Mouse (Mus musculus) layer of hippocampus, adult 9-11 months (tissue): Measurements from ENCODE around the gene Ano10.
A peak's percentile ranks its signal among the peaks of the same experiment; 100 is the strongest.

Experiments
- DNase-seq: peaks from one replicate; pipeline ENCODE4 v3.0.0; 2022

The Ano10 gene

DNA sequence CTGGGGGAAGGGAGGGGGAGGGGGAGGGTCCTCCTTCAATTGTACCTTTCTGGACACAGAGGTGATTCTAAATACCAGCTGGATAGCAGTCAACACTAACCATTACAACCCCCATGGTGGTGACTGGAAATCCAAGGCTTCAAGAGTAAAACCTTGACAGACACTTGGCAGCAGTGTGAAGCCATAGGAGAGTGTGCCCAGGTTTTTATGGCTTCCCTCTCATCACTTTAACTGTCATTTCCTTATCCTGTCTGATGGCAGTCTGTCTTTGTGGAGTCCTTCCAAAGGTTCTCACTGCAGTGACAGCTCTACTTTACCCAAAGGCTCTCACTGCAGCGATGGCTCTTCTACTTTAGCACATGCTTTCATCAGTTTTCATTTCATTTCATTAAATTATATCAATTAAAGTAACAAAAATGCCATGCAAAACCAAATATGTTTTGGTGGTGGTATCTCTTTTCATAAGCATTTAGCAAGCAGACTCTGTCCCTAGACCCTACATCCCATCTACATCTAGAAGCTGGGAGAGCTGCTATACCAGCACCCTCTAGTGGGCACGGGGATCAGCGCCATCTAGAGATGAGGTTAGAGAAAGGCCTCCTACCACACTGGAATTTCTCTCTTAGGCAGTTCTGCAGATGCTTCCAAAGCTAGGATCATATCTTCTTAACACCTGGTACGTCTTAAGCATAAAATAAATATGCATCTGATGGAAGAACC, 50.0 kb downstream of the Ano10 start:
- DNase-seq: peak; percentile 60

DNA sequence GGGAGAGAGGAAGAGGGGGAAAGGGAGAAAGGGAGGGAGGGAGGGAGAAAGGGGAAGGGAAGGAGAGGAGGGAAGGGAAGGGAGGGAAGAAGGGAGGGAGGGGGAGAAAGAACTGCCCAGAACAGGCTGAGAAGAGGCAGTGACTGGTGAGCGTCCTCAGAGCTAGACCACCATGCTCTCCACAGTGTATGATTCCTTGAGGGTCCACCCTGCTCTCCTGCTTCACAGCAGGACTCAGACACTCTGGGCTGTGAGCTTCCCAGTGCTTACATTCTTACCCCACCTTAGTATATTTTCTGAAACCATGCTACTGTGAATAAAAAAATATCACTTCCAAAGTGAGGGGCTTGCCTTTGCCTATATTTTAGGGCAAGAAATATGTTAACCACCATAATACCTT, 50.9 kb downstream of the Ano10 start:
- no peak for DNase-seq

DNA sequence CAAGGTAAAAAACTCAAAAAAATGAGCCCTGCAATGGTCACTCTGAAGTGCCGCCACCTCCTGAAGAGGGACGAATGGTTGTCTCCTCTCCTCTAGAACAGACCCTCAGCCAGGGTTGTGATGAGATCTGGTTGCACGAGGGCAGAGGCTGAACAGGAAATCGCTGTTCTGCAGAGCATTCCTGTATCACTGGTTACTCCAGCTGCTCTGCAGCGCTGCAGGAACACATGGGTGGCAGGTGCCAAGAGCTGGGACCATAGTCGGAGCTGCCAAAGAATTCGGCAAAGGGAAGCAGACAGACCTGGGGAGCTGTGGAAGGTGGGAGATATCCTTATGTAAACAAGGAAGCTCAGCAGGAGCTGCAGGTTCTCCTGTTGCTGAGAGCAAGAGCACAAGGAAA, 51.4 kb downstream of the Ano10 start:
- no peak for DNase-seq

DNA sequence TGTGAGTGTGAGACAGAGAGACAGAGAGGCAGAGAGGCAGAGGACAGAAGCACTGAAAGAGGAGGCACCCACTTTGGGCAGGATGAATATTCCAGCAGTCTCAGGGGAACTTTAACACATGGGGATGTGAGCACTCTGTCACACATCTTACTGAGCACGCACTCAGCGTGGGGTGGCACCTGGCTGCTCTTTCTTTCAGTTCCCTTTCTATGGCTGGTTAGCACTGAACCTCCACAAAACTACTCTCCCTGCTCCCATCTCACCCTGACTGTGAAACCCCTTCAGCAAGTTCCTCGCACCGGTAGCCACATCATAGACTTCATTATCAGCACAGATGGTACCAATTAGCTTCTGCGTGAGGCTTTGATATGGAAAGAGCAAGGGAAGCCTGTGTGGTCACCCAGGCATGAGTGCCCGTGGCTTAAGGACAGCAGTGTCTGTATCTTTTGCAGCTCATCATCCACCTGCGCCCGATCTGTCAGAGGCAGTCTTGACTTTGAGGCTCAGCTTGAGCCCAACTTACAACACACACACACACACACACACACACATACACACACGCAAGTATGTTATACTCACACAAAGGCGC, 52.3 kb downstream of the Ano10 start:
- no peak for DNase-seq

DNA sequence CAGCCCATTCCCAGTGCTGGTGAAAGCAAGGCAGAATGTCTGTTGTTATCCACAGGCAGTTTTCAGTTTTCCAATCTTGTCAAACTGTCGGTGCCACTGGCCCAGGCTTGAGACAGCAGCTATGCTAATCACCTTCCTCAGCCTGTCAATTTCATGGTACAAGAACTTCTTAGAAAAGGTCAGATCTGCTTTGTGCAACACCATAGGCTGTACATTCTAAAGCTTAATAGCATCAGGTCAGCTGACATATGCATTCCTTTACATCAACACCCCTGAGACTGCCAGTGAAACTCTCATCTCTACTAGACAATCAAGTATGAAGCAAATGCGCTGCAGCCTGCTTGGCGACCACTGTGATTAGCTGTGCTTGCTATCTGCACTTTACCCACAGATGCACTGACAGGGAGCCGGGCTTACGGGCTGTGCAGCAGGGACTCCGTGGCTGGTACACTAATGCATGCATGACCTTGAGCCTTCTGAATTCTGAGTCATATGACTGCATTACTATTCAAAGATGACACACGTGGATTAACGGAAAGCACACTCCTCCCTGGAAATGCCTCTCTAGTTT, 53.5 kb downstream of the Ano10 start:
- no peak for DNase-seq

DNA sequence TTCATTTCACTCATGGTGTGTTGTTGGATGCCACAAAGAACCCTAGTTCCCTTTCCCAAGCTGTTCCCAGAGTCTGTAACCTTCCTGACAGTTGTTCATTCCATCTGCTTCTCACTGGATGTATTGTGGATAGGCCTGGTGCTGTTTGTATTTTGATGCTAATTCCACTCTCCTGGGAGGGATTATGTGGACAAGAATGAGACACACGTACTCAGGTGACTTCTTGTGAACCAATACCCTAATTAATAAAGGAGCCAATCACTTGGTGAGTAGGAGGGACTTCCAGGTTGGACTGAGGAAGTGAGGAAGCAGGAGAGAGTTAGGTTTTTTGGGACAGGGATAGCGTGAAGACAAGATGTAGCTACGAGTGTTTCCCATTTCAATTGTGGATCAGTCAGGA, 59.5 kb downstream of the Ano10 start:
- no peak for DNase-seq

DNA sequence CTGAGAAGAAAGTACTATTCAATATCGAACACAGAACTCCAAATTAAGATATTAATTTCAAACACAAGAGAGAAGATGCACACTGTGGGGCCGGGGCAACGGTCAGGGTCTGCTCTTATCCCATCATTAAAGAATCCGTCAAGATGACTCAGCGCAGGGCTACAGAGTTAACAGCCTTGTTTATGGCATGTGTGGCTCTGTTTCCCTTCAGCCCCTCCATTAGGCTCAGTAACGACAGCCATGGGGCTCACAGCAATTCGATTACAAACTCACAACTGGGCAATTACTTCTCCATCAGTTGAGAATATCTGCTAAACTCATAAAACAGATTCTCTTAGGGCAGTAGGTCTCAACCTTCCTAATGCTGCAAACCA, 60.3 kb downstream of the Ano10 start:
- DNase-seq: no peak

DNA sequence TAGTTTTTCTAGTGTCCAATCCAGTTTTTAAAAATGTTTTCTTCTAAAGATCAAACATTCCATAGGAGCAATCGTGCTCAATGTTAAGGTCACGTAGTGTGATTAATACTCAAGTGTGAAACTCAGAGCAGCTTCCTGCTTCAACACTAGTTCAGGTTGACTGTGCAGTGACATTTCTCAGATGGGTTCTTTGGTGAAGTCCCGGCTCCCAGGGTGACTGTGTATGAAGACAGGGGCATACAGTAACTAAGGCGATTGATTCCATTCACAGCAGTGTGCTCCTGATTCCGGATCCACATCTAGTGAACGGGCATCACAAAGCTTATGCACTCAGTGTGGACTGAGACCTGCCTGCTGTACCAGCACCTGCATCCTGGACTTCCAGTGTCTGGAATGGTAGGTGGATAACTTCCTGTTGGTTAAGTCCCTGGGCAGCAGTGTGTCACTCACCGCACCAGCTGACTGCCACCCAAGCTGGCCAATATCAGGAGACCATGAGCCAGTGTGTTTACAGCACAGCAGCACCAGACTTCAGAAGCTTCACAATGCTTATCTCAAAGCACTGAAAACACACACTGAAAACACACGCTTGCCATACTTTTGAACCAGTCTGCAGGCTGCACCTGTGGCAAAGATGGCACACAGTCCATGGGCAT, 60.8 kb downstream of the Ano10 start:
- DNase-seq: no peak

DNA sequence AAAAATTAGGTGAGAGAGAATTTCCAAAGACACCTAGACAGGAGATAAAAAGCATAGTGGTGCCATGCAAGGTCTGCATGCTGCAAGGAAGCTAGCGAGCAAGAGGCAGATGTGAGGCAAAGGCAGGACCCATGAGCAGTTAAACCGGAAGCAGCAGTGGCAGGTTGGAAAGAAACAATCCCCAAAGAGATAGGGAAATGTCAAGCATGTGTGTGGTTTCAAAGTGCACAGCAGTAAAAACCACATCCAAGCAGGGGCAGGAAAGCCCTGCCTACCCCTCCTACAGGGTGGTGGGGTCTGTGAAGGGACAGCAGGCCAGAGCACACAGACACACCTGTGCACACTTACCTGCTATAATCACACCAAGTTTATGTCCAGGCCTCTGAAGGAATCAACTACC, 61.3 kb downstream of the Ano10 start:
- DNase-seq: no peak

DNA sequence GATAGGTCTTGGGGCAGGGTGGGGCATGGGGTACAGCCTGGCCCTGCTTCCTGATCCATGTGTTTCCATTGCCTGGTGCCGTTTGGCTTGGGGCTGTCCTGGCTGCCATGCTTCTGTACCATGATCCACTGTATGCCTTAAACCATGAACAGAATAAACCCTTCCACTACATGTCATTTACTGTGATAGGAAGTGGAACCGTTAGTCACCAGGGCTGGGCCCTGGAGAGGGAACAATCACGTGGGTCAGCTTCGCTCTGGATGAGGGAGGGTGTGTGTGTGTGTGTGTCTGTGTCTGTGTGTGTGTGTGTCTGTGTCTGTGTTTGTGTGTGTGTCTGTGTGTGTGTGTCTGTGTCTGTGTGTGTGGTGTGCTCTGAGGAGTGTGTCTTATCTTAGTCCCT, 63.5 kb downstream of the Ano10 start:
- DNase-seq: no peak

DNA sequence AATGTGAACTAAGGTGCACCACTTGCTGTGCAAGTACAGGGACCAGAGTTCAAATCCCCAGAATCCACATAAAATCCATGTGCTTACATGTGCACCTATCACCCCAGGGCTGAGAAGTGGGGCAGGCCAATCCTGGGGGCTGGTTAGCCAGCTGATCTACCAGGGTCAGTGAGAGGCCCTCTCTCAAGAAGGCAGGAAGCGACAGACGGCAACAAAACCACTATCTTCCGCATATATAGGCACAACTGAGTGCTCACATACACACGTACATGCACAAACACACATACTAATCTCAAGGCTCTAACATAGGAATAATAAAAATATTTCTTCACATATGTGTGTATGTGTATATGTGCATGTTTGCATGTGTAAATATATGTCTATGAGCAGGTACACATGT, 67.8 kb downstream of the Ano10 start:
- no peak for DNase-seq

DNA sequence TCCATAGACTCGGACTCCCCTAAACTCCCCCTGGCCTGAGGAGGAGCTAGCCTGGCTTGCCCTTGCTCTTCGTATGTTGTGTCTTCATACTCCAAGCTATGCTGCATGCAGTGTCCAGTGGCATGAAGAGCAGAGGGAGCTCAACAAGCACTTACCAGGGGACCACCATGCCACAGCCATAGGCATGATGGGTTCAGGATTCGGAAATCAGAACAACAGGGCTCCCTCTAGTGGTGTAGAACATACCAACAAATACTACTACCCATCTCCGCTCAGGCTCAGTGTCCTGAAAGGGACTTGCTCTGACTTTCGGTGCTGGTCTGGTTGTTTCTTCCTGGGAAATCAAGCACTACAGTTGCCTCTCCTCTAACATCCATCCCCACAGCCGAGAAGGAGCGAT, 68.9 kb downstream of the Ano10 start:
- DNase-seq: no peak

DNA sequence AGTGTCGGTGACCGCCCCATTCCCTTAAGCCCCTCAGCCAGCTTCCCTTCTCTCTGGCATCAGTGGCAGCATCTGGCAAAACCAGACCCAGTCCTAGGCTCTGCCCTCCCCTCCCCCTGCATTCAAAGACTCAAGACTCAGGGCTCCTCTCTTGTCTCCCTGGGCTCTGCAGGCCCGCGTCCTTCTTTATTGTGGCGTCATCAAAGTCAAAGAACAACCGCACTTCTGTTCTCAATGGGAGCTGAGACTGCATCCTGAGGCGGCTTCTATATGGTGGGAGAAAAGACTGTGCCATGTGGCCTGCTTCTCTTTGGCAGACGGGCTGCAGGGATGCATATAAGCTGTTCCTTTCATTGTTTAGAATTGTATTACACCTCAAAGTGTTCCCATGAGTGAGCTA, 71.2 kb downstream of the Ano10 start:
- no peak for DNase-seq

DNA sequence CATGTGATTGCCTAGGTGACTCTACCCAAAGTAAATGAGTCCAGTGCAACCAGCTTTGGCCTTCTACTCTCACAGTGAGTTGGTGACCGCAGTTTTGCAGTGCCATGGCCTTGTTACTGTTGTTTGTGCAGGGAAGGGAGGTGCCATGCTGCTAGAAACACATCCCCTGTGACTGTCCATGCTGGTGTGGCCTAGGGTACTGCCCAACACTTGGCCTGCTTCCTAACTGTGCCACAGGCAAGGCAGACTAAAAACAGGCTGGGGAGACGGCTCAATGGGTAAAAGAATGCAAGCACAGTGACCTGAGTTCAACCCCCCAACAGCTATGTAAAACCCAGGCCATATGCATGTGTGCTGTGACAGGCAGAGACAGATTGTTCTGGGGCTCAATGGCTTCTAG, 74.3 kb downstream of the Ano10 start:
- DNase-seq: no peak

DNA sequence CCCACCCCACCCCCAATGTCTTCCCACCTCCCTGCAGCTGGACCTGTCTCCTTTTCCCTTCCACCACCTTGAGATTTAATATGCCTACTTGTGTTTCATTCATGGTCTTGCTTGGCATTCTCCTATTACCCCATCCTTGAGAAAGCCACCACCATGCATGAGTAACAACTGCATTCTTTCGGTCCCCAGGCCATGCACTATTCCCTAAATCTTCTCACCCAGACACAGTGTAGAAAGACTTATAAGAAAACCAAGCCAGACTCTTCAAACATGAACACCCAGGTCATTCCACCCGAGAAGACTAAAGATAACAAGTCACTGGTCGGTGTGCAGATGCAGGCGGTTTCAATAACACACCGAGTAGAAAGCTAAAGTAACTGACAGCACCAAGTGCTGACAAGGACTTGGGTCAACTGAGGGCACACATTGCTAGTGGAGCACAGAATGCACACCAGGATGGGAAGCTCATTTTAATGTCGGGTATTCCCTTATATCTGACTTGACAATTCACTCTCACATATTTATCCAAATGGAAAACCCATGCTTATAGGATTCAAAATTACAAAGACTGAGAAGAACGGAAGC, 77.2 kb downstream of the Ano10 start:
- no peak for DNase-seq

DNA sequence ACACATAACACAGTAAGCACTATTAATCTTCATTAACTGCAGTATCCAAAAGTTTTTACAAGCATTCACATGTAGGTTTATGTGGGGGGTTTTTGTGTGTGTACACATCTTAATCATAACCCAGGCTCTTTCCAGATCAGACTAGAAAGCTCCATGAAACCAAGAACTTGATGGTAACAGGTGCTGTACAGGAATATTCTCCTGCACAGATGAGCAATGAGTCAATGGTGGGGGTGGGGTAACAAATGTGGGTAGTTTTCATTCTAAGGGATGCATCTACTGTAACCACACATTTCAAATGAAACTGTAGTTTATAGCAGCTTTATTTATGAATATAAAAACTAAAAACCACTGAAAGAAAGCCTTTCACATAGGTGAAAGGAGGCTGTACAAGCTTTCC, 79.1 kb downstream of the Ano10 start:
- no peak for DNase-seq

DNA sequence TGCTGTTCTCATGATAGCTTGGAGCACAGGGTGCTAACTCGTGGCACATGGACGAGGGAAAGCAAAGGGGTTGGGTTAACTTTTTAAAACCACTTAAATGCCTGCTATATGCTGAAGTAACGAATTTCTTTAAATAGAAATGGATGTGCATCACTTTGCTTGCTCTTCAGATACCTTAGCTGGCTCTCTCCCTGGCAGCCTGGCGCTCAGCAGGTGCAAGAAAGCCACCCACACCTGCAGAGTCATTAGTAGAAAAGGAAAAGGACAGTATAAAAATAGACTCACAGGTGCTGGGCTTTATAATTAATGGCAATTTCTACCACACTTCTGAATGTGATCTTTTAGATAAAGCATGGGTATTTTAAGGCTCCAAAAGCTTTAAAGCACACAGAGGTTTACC, 85.9 kb downstream of the Ano10 start:
- no peak for DNase-seq

DNA sequence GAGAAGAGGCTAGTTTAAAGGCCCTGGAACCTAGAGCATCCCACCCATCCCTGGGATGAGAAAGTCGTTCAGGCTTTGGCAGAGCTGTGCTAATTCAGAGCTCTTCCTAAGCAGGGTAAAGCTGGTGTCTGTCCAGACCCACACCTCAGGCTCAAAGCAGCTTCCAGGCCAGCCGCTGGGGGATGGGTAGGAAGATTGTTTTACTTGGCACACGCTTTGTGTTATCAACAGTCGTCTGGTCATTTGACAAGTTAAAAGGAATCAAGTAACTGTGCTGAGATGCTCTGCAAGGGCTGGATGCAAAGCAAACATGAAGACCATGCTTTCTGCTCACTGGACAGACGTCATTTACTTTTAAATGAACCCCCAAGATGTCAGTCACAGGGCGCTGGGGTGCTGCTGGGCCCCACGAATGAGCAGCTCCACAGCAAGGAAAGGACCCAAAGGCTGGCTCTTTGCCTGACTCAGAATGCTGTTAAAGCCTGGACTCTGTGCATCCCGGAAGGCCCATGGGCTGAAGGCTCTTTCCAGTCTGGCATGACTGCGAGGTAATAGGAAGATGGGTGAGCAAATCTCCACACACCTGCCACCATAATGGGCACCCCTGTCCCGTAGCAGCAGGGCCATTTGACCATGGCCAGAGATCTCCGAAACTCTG, 88.6 kb downstream of the Ano10 start:
- DNase-seq: no peak

DNA sequence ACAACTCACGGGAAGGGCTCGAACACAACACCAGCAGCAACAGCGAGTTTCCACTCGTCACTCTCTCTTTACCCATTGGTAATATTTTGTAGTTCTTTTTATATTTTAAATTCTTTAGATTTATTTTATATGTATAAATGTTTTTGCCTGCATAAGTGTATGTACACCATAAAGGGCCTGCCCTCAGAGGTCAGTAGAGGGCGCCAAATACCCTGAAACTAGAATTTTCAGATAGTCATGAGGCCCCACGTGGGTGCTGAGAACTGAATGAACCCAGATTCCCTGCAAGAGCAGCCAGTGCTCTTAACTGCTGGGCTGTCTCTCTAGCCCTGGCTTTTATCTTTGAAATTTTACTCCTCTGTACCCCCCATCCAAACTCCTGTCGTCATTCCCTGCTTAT, 89.7 kb downstream of the Ano10 start:
- no peak for DNase-seq

DNA sequence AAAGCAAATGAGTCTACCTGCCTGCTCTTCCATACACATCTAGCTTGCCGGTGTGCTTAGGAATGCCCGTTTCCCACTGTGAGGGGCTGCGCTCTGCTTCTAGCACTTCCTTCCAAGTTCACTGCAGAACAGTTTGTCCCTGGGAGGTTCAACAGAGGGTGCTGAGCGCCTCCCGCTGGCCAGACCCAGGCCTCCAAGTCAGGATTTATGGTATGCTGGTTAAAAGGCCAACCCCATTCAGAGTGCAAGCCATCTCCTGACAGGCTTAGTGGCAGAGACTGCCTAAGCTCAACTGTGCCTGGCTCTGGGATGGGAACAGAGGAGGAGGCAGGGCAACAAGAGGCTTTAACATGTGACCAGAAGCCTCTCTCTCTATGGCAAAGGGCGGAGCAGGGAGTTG, 95.0 kb downstream of the Ano10 start:
- DNase-seq: peak; percentile 43

DNA sequence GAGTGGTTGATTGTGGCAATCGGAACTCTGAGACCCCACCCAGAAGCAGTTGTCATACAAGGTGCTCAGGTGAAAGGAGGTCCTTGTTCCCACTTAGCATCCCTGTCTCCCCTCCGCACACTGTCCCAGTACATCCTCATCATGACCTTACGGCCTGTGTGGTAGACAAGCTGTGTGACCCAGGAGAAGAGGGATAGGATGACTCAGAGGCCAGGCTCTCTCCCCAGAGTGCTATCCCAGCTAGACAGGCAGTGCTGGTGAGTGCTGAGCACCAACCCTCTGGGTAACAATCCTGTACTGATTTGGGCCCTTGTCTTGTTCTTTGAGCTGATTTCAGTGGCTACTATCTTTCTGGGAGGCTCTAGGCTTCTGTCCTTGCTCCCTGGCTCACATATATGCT, 95.6 kb downstream of the Ano10 start:
- DNase-seq: no peak

DNA sequence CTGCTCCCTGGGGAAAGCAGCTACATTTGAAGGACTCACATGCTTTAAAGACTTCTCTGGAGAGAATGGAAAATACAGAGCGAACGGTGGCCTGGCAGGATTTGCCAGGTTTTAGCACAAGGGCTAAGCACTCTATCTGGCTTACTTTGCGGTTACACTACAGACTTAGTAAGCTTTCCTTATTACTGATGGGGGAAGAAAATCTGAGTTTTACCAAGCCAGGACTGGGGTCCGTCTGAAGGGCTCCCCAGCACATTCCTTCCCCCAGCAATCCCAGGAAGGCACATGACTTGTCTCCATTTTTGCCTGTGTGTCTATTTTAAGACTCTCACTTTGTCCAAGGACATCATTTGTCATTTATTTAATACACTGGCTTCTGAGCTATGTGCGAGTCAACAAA, 97.2 kb downstream of the Ano10 start:
- no peak for DNase-seq

DNA sequence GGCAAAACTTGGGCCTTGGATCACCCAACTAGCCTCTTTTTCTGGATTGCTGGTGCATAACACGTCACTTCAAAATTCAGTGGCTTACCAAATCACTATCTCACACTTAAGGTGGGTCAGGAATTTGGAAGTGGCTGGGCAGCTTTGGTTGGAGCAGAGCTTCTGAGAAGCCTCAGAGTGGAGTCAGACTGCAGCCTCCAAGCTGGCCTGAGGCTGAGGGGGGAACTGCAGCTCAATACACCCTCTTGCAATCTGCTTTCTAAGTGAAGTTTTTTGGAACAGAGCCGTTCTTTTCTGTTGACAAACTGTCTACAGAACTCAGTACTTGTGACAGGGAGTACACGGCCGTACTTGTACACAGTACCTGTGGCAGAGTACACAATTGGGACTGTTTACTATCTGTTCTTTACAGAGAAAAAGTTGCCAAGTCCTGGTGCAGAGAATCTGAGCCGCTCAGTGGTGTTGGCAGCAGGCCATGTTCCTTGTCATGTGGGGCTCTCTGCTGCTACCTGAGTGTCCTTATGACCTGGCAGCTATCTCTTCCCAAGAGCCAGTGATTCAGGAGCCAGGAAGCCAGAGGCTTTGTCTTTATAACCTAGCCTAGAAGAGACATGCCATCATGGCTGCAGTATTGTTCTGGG, 99.1 kb downstream of the Ano10 start:
- DNase-seq: no peak
